Comparison of ENCODE assay signal across 9 mouse cellular contexts in genomic region chr6:117166581-117167425, GRCm38 (mm10). TPM values are rescaled to one million over a fixed set of nuclear protein-coding genes. Genes with fewer than 3 reads are reported as not detected.
DNase-seq lines count a peak whose midpoint lies in the region; ATAC-seq and TF ChIP-seq lines count a peak whose summit lies in the region.
"Had no signal": no experiment of that assay in that cellular context is flagged by ENCODE, and none has a peak within 500 bp of the region (broad histone marks: within the 10 kb centered on the region; RNA-seq: fewer than 3 reads in every experiment).

No protein-coding gene starts in this region.

- TF ChIP-seq RAD21 in MEL (IDR thresholded peaks at IDR 0.05; ENCODE audit: low read depth, low read length): no peak; the same call in 1 of the 2 replicates

- no peak for TF ChIP-seq EP300 in MEL (IDR thresholded peaks at IDR 0.05; ENCODE audit: low read depth in 1 of 2, low read length in 2 of 2)

- TF ChIP-seq POLR2A in MEL (IDR thresholded peaks at IDR 0.05; ENCODE audit: control insufficient read depth in 1 of 2, insufficient read depth in 1 of 2, low read depth in 1 of 2, low read length in 2 of 2, poor library complexity in 1 of 2): no peak
- TF ChIP-seq POLR2A in cerebellum, adult 2 months (IDR thresholded peaks at IDR 0.05; ENCODE audit: borderline replicate concordance, insufficient read depth, low read length): no peak
- no peak for TF ChIP-seq POLR2A in lung, adult 2 months (IDR thresholded peaks at IDR 0.05; ENCODE audit: borderline replicate concordance, extremely low read depth, low read depth, low read length)

- ATAC-seq in frontal cortex, adult (ENCODE audit: low TSS enrichment): peak; percentile 89
- ATAC-seq in hematopoietic stem cell, adult 5-6 weeks (replicated peaks in 1 of 2; ENCODE audit: insufficient read depth in 1 of 2, low FRiP score in 2 of 2, low TSS enrichment in 1 of 2, low read depth in 1 of 2, poor library complexity in 2 of 2, severe bottlenecking in 2 of 2): peak; percentile 84 to 92

- H3K79me2 ChIP-seq in MEL (ENCODE audit: control insufficient read depth, insufficient read depth, low read length, poor library complexity): no peaks in the 10 kb centered on the region

- peak in 1 of 3 experiments; percentile 49; a peak in 2 of 6 replicates for TF ChIP-seq CTCF in MEL (IDR thresholded peaks at IDR 0.05 in 2 of 3, conservative IDR thresholded peaks at IDR 0.05 in 1 of 3; ENCODE audit: control insufficient read depth in 1 of 3, insufficient read depth in 1 of 3, low read depth in 2 of 3, low read length in 3 of 3, poor library complexity in 1 of 3, severe bottlenecking in 1 of 3)
- peak; percentile 77 for TF ChIP-seq CTCF in cerebellum, adult 2 months (IDR thresholded peaks at IDR 0.05; ENCODE audit: borderline replicate concordance, insufficient read depth, low read depth, low read length)
- TF ChIP-seq CTCF in lung, adult 2 months (IDR thresholded peaks at IDR 0.05; ENCODE audit: insufficient read depth, low read length): peak; percentile 75

- no peak overlapping the region for H3K4me3 ChIP-seq in MEL (ENCODE audit: control insufficient read depth in 1 of 2, insufficient read depth in 1 of 2, low read depth in 2 of 2, low read length in 2 of 2)
- peak overlapping the region; percentile 2 for H3K4me3 ChIP-seq in cerebellum, adult 2 months (replicated peaks; ENCODE audit: insufficient read depth, low read depth, low read length)
- H3K4me3 ChIP-seq in lung, adult 2 months (replicated peaks; ENCODE audit: extremely low read depth, low read depth, low read length): no peak overlapping the region

- DNase-seq in MEL (ENCODE audit: low read depth, low spot score): peak; percentile 3
- peak; percentile 81 to 84 for DNase-seq in cerebellum, adult 2 months
- peak; percentile 69 to 90 for DNase-seq in layer of hippocampus, adult 8-10 months (ENCODE audit: low spot score in 2 of 2)
- peak; percentile 70 for DNase-seq in lung, adult 2 months
- peak; percentile 84 for DNase-seq in ovary, postnatal 14 days (ENCODE audit: low spot score)
- DNase-seq in urinary bladder, adult 2 months (ENCODE audit: low spot score): peak; percentile 59

- no peaks in the 10 kb centered on the region for H3K36me3 ChIP-seq in MEL (ENCODE audit: control insufficient read depth in 1 of 2, insufficient read depth in 2 of 2, low read length in 2 of 2)

- H3K9me3 ChIP-seq in MEL (replicated peaks; ENCODE audit: insufficient read depth, low read length): no peaks in the 10 kb centered on the region

- 7% methylated on average over 16 of the region's 16 CpGs for WGBS in cerebellum, adult 2 months
- WGBS in lung, adult 2 months: 6% methylated on average over 16 of the region's 16 CpGs

- no peak overlapping the region for H3K27ac ChIP-seq in MEL (ENCODE audit: control insufficient read depth, low read depth, low read length)
- H3K27ac ChIP-seq in cerebellum, adult 2 months (ENCODE audit: insufficient read depth, low read length): no peak overlapping the region
- H3K27ac ChIP-seq: macrophage had no signal

- H3K4me1 ChIP-seq in MEL (ENCODE audit: control insufficient read depth in 1 of 2, insufficient read depth in 2 of 2, low read length in 2 of 2): no peaks in the 10 kb centered on the region
- peaks cover 3% of the 10 kb centered on the region; the same call in 1 of the 2 replicates for H3K4me1 ChIP-seq in cerebellum, adult 2 months (ENCODE audit: control insufficient read depth, insufficient read depth, low read length)
- H3K4me1 ChIP-seq in lung, adult 2 months (ENCODE audit: control insufficient read depth, insufficient read depth, low read length): no peaks in the 10 kb centered on the region

- H3K27me3 ChIP-seq in MEL (ENCODE audit: control insufficient read depth in 1 of 2, insufficient read depth in 2 of 2, low read length in 2 of 2): no peaks in the 10 kb centered on the region
- no peaks in the 10 kb centered on the region; the same call in 1 of the 2 replicates for H3K27me3 ChIP-seq in cerebellum, adult 2 months (ENCODE audit: control insufficient read depth, insufficient read depth, low read length)

- H3K9ac ChIP-seq in MEL (ENCODE audit: control insufficient read depth, low read depth, low read length, poor library complexity, severe bottlenecking): no peak overlapping the region

TF ChIP-seq in MEL, 35 proteins besides CTCF, POLR2A, EP300 and RAD21:
- no peak for TF ChIP-seq ZC3H11A (IDR thresholded peaks at IDR 0.05; ENCODE audit: low read depth, low read length)
- no peak for TF ChIP-seq ETS1 (IDR thresholded peaks at IDR 0.05; ENCODE audit: low read depth, low read length)
- TF ChIP-seq SMC3 (IDR thresholded peaks at IDR 0.05; ENCODE audit: low read depth, low read length): no peak
- TF ChIP-seq SIN3A (IDR thresholded peaks at IDR 0.05; ENCODE audit: low read length): no peak
- TF ChIP-seq USF1 (IDR thresholded peaks at IDR 0.05; ENCODE audit: low read depth, low read length): no peak
- no peak for TF ChIP-seq TAL1 (IDR thresholded peaks at IDR 0.05; ENCODE audit: low read length)
- no peak for TF ChIP-seq MYC (IDR thresholded peaks at IDR 0.05; ENCODE audit: low read depth, low read length)
- no peak for TF ChIP-seq GABPA (IDR thresholded peaks at IDR 0.05; ENCODE audit: low read depth, low read length)
- no peak for TF ChIP-seq KAT2A (conservative IDR thresholded peaks at IDR 0.05; ENCODE audit: low read depth, low read length)
- TF ChIP-seq RCOR1 (IDR thresholded peaks at IDR 0.05; ENCODE audit: low read depth, low read length): no peak
- TF ChIP-seq ZKSCAN1 (IDR thresholded peaks at IDR 0.05; ENCODE audit: low read depth, low read length): no peak
- TF ChIP-seq NRF1 (IDR thresholded peaks at IDR 0.05; ENCODE audit: insufficient read depth, low read depth, low read length, poor library complexity, severe bottlenecking): no peak
- no peak for TF ChIP-seq MAZ (IDR thresholded peaks at IDR 0.05; ENCODE audit: low read depth, low read length)

RNA-seq across cellular contexts. Expression of gene Cxcl12, which starts 1.5 kb away (rescaled TPM):
- total RNA-seq in MEL (2012; rRNA removed): not detected in 2 replicates
- not detected for polyA plus RNA-seq in MEL (2012; ENCODE audit: insufficient read depth in 1 of 2, insufficient read length in 2 of 2, low read depth in 1 of 2, low replicate concordance in 2 of 2, missing spikeins in 1 of 2)
- 46.5 and 49.0 TPM in 2 replicates for polyA plus RNA-seq in cerebellum, adult 2 months (2012; rRNA removed)
- total RNA-seq in hematopoietic stem cell, adult 5-6 weeks (2017): 1.4 and 2.2 TPM in 2 replicates
- 10 to 100 TPM; 39.9 to 55.6 (median 46.7) TPM for total RNA-seq in layer of hippocampus, adult 8-10 months (2022)
- polyA plus RNA-seq in lung, adult 2 months (2012; rRNA removed): 177 and 189 TPM in 2 replicates
- polyA plus RNA-seq in urinary bladder, adult 2 months (2012; rRNA removed): 250 and 339 TPM in 2 replicates

Comparison
In these comparisons a context has a peak if more than half of its experiments do, and no peak if none do; other contexts are left out.
1. DNase-seq: peak in every context shown above with its lines; median percentile 84 in ovary, postnatal 14 days; 82 in cerebellum, adult 2 months; 80 in layer of hippocampus, adult 8-10 months; 70 in lung, adult 2 months; 59 in urinary bladder, adult 2 months; 3 in MEL.
2. RNA of gene Cxcl12, which starts 1.5 kb away (polyA plus RNA-seq): 250 to 339 TPM in urinary bladder, adult 2 months, 177 to 189 TPM in lung, adult 2 months and 46.5 to 49.0 TPM in cerebellum, adult 2 months; not detected in MEL; every median in the first group is over 10 times any median in the second.